Mouse (Mus musculus): ENCODE measurements around the gene Chrdl2. TPM values are rescaled to one million over a fixed set of nuclear protein-coding genes. Genes with fewer than 3 reads are reported as not detected.

The Chrdl2 gene
- polyA plus RNA-seq, 1 experiment from 2014 or later: not detected

DNA sequence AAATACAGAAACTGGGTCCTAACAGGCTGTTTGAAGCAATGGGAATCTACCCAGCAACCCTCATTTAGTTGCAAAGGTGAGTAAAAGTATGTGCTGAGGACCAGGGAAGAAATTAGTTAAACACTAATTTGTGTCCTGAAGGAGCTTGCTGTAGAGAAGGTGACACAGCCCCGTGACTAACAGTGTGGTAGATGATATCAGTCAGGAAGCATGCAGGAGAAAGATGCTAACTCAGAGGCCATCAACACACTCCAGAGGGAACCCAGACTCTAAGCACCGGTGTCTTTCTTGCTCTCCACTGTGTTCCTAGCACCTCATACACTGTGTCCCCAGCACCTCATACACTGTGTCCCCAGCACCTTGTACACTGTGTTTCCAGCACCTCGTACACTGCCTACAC lies 7.3 kb upstream of the Chrdl2 start:
- ATAC-seq (ENCODE audit: low read depth): no peak
- H3K36me3 ChIP-seq (ENCODE audit: control insufficient read depth, insufficient read depth): no peaks in the 10 kb centered on the region
- H3K4me1 ChIP-seq (ENCODE audit: control insufficient read depth, low read depth, low read length): no peaks in the 10 kb centered on the region
- no peak overlapping the region for H3K9ac ChIP-seq (ENCODE audit: low read depth, low read length)
- no peak overlapping the region for H3K4me3 ChIP-seq (ENCODE audit: low read depth, low read length)
- no peaks in the 10 kb centered on the region for H3K9me3 ChIP-seq (replicated peaks; ENCODE audit: control insufficient read depth, low read length)
- no peak overlapping the region for H3K27ac ChIP-seq (ENCODE audit: low read length)
- 36% methylated on average over 3 of the region's 3 CpGs for WGBS (ENCODE audit: insufficient replicate concordance)
- H3K4me2 ChIP-seq (ENCODE audit: low read depth, low read length): no peak overlapping the region
- H3K27me3 ChIP-seq (ENCODE audit: control insufficient read depth, insufficient read depth, low read depth, low read length): no peaks in the 10 kb centered on the region; the same call in 1 of the 2 replicates

DNA sequence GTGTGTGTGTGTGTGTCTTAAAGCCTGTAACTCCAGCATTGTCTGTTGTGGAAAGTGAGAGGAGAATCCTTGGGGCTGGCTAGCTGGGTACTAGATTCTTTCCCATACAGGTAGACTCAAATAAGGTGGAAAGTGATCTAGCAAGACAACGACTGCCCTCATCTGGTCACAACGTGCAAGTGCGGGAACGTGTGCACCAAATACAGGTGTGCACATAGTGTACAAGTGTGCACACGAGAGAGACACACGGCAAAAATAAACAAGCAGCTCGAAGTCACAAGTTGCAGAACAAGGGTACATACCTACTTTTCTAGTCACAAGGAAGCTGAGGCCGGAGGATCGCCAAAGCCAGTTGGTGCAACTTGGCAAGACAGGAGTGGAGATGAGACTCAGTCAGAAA lies 2.2 kb upstream of the Chrdl2 start:
- 38% methylated on average over 9 of the region's 9 CpGs for WGBS (ENCODE audit: insufficient replicate concordance)
- H3K9ac ChIP-seq (ENCODE audit: low read depth, low read length): no peak overlapping the region
- H3K27ac ChIP-seq (ENCODE audit: low read length): no peak overlapping the region
- H3K4me3 ChIP-seq (ENCODE audit: low read depth, low read length): no peak overlapping the region
- peaks cover 48% of the 10 kb centered on the region for H3K27me3 ChIP-seq (ENCODE audit: control insufficient read depth, insufficient read depth, low read depth, low read length)
- no peaks in the 10 kb centered on the region for H3K36me3 ChIP-seq (ENCODE audit: control insufficient read depth, insufficient read depth)
- no peaks in the 10 kb centered on the region for H3K4me1 ChIP-seq (ENCODE audit: control insufficient read depth, low read depth, low read length)
- no peaks in the 10 kb centered on the region for H3K9me3 ChIP-seq (replicated peaks; ENCODE audit: control insufficient read depth, low read length)
- ATAC-seq (ENCODE audit: low read depth): no peak
- no peak overlapping the region for H3K4me2 ChIP-seq (ENCODE audit: low read depth, low read length)

DNA sequence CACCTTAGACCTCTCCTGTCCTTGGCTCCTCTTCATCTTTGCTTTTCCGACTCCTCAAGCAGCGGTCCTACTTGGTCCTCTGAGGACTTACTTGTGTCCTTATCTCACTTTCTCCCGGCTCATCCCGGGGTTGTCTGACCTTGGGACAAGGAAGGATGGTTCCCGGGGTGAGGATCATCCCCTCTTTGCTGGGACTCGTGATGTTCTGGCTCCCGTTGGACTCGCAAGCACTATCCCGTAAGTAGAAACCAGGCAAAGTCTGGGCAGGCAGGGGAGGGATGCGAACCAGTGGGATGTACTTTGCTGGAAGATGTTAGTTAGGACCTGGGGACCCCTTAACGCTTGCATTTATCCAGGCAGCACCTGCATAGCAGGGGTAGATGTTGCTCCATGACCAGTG lies 439 bp downstream of the Chrdl2 start:
- Histone ChIP-seq H3K36me3 (ENCODE audit: control insufficient read depth, insufficient read depth) (no peaks in the 10 kb centered on the region), H3K27ac (ENCODE audit: low read length) (no peak overlapping the region), H3K4me1 (ENCODE audit: control insufficient read depth, low read depth, low read length) (no peaks in the 10 kb centered on the region), H3K4me2 (ENCODE audit: low read depth, low read length) (no peak overlapping the region), H3K9ac (ENCODE audit: low read depth, low read length) (no peak overlapping the region), H3K27me3 (ENCODE audit: control insufficient read depth, insufficient read depth, low read depth, low read length) (peaks cover 54% of the 10 kb centered on the region), H3K9me3 (replicated peaks; ENCODE audit: control insufficient read depth, low read length) (no peaks in the 10 kb centered on the region), H3K4me3 (ENCODE audit: low read depth, low read length) (no peak overlapping the region)
- WGBS (ENCODE audit: insufficient replicate concordance): 5% methylated on average over 11 of the region's 11 CpGs
- no peak for ATAC-seq (ENCODE audit: low read depth)

DNA sequence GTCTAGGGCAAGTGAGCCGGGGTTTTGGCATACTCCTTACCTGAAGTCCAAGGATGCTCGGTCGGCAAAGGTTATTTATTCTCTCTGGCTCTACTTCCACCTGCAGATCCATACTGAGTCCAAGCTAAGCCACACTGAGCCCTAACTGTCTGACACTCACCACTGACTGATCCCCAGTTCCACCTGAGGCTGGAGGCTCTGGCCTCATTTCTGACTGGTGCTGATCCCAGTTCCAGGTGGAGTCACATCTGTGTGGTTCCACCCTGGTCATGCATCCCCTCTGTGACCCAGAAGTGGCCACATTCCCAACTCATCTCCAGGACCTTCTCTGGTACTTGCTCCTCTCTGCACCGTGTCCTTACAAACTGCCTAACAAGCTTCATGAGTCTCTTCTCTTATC lies 2.8 kb downstream of the Chrdl2 start:
- Histone ChIP-seq H3K27ac (ENCODE audit: low read length) (no peak overlapping the region), H3K27me3 (ENCODE audit: control insufficient read depth, insufficient read depth, low read depth, low read length) (peaks cover 54% of the 10 kb centered on the region), H3K4me1 (ENCODE audit: control insufficient read depth, low read depth, low read length) (no peaks in the 10 kb centered on the region), H3K9ac (ENCODE audit: low read depth, low read length) (no peak overlapping the region), H3K4me3 (ENCODE audit: low read depth, low read length) (no peak overlapping the region), H3K36me3 (ENCODE audit: control insufficient read depth, insufficient read depth) (no peaks in the 10 kb centered on the region), H3K4me2 (ENCODE audit: low read depth, low read length) (no peak overlapping the region), H3K9me3 (replicated peaks; ENCODE audit: control insufficient read depth, low read length) (no peaks in the 10 kb centered on the region)
- no peak for ATAC-seq (ENCODE audit: low read depth)
- 72% methylated on average over 4 of the region's 4 CpGs for WGBS (ENCODE audit: insufficient replicate concordance)

DNA sequence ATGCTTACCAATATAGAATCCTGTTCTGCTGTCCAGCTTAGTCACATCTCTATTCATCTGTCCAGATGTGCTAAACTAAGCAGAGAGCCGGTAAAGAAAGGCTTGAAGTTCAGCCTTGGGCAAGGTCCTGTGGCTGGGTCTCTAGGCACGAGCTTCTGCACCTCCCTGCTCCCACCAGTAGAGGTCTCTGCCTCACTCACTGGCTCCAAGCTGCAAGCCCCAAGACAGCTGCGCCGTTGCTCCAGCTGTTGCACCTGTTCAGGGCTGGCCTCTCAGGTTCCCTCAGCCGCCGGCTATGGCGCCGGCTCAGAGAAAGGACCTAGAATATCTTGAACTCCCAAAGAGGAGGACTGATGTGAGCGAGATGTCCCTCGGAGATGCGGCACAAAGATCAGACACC lies 3.7 kb downstream of the Chrdl2 start:
- peaks cover 47% of the 10 kb centered on the region for H3K27me3 ChIP-seq (ENCODE audit: control insufficient read depth, insufficient read depth, low read depth, low read length)
- H3K9ac ChIP-seq (ENCODE audit: low read depth, low read length): no peak overlapping the region
- WGBS (ENCODE audit: insufficient replicate concordance): 6% methylated on average over 11 of the region's 11 CpGs
- no peaks in the 10 kb centered on the region for H3K4me1 ChIP-seq (ENCODE audit: control insufficient read depth, low read depth, low read length)
- ATAC-seq (ENCODE audit: low read depth): no peak
- H3K27ac ChIP-seq (ENCODE audit: low read length): no peak overlapping the region
- H3K9me3 ChIP-seq (replicated peaks; ENCODE audit: control insufficient read depth, low read length): no peaks in the 10 kb centered on the region
- no peak overlapping the region for H3K4me2 ChIP-seq (ENCODE audit: low read depth, low read length)
- no peak overlapping the region for H3K4me3 ChIP-seq (ENCODE audit: low read depth, low read length)
- H3K36me3 ChIP-seq (ENCODE audit: control insufficient read depth, insufficient read depth): no peaks in the 10 kb centered on the region

DNA sequence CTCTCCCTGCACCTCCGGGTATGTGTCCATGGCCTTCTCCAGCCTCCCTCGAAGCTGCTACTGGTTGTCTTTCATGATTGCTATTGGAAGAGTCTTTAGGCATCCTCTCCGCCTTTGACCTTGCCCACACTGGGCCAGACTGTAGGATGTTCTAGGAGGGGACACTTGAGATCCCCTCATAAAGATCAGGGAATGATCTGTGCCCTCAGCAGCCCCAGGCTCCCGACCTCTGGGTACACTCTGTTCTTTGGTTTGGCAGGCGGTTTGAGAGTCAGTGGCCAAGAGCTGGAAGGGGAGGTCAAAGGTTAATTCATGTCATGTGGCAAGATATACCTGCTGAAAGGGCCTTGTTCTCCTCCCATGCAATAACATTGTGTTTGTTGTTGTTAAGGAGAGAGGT lies 4.7 kb downstream of the Chrdl2 start:
- peaks cover 37% of the 10 kb centered on the region for H3K27me3 ChIP-seq (ENCODE audit: control insufficient read depth, insufficient read depth, low read depth, low read length)
- no peaks in the 10 kb centered on the region for H3K4me1 ChIP-seq (ENCODE audit: control insufficient read depth, low read depth, low read length)
- no peak overlapping the region for H3K4me2 ChIP-seq (ENCODE audit: low read depth, low read length)
- no peaks in the 10 kb centered on the region for H3K9me3 ChIP-seq (replicated peaks; ENCODE audit: control insufficient read depth, low read length)
- H3K4me3 ChIP-seq (ENCODE audit: low read depth, low read length): no peak overlapping the region
- H3K36me3 ChIP-seq (ENCODE audit: control insufficient read depth, insufficient read depth): no peaks in the 10 kb centered on the region
- no peak overlapping the region for H3K9ac ChIP-seq (ENCODE audit: low read depth, low read length)
- no peak; the same call in 1 of the 2 replicates for ATAC-seq (ENCODE audit: low read depth)
- WGBS (ENCODE audit: insufficient replicate concordance): 30% methylated on average over 5 of the region's 5 CpGs
- no peak overlapping the region for H3K27ac ChIP-seq (ENCODE audit: low read length)

DNA sequence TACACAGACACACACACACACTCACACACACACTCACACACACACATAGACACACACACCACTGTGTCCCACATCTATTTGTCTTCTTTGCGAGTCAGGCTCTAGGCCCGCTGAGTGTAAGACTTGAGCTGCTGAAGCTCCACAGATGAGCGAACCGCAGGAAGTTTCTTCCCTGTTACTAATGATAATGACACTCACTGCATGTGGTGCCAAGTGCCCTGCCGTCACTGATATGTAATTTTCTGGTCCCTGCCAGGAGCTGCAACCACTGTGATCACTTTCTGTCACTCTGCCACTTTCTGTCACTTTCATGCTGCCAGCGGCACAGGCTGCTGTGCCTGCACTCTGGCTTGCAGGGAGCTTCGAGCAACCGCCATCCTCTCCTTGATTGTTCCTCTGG lies 6.1 kb downstream of the Chrdl2 start:
- Histone ChIP-seq H3K4me3 (ENCODE audit: low read depth, low read length) (no peak overlapping the region), H3K9me3 (replicated peaks; ENCODE audit: control insufficient read depth, low read length) (no peaks in the 10 kb centered on the region), H3K4me2 (ENCODE audit: low read depth, low read length) (no peak overlapping the region), H3K4me1 (ENCODE audit: control insufficient read depth, low read depth, low read length) (no peaks in the 10 kb centered on the region), H3K9ac (ENCODE audit: low read depth, low read length) (no peak overlapping the region), H3K27ac (ENCODE audit: low read length) (no peak overlapping the region), H3K27me3 (ENCODE audit: control insufficient read depth, insufficient read depth, low read depth, low read length) (peaks cover 23% of the 10 kb centered on the region), H3K36me3 (ENCODE audit: control insufficient read depth, insufficient read depth) (no peaks in the 10 kb centered on the region)
- 54% methylated on average over 8 of the region's 8 CpGs for WGBS (ENCODE audit: insufficient replicate concordance)
- no peak for ATAC-seq (ENCODE audit: low read depth)

DNA sequence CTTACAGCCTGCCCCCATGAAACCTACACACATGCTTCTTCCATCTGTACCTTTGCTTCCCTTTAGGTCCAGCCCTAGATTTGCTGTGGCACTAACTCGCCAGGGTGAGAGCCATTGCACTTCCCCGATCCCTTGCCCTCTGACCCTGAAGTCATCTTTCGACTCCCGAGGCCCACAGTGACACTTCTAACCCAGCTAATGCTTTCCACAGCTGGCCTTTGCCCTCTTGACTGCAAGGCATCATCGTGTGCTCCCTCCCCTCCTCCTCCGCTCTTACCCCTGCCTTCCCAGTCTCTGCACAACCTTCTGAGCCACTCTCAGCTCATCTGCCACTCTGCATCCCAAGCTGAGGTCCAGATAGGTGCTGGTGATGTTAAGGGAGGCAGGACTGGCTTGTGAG lies 6.5 kb downstream of the Chrdl2 start:
- Histone ChIP-seq H3K36me3 (ENCODE audit: control insufficient read depth, insufficient read depth) (no peaks in the 10 kb centered on the region), H3K4me1 (ENCODE audit: control insufficient read depth, low read depth, low read length) (no peaks in the 10 kb centered on the region), H3K4me2 (ENCODE audit: low read depth, low read length) (no peak overlapping the region), H3K27me3 (ENCODE audit: control insufficient read depth, insufficient read depth, low read depth, low read length) (peaks cover 19% of the 10 kb centered on the region), H3K9me3 (replicated peaks; ENCODE audit: control insufficient read depth, low read length) (no peaks in the 10 kb centered on the region), H3K9ac (ENCODE audit: low read depth, low read length) (no peak overlapping the region), H3K4me3 (ENCODE audit: low read depth, low read length) (no peak overlapping the region), H3K27ac (ENCODE audit: low read length) (no peak overlapping the region)
- 32% methylated on average over 6 of the region's 6 CpGs for WGBS (ENCODE audit: insufficient replicate concordance)
- no peak for ATAC-seq (ENCODE audit: low read depth)

DNA sequence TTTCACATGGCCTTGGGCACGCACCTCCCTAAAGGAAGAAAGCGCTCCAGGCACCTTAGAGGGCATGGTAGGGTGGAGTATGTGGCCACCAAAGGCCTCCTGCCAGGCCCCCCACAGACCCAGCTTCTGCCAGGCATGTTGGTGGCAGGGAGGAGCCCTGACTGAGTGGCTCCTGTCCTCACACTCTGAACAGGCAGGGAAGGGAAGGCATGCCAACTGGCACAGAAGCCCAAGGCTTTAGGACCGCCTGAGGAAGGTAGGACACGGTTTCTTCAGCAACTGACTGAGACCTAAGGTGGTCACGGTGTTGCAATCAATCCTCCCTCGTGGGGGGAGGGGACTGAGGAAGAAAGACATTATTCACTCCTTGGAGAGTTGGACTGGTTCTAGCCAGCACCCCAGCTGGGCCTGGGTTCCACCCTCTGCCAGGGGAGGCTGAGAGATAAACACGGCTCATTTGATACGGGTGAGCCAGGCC lies 8.2 kb downstream of the Chrdl2 start:
- H3K9ac ChIP-seq (ENCODE audit: low read depth, low read length): no peak overlapping the region
- H3K36me3 ChIP-seq (ENCODE audit: control insufficient read depth, insufficient read depth): no peaks in the 10 kb centered on the region
- no peak overlapping the region for H3K4me2 ChIP-seq (ENCODE audit: low read depth, low read length)
- no peak overlapping the region for H3K27ac ChIP-seq (ENCODE audit: low read length)
- 45% methylated on average over 8 of the region's 8 CpGs for WGBS (ENCODE audit: insufficient replicate concordance)
- peaks cover 2% of the 10 kb centered on the region for H3K27me3 ChIP-seq (ENCODE audit: control insufficient read depth, insufficient read depth, low read depth, low read length)
- H3K9me3 ChIP-seq (replicated peaks; ENCODE audit: control insufficient read depth, low read length): no peaks in the 10 kb centered on the region
- ATAC-seq (ENCODE audit: low read depth): no peak
- no peak overlapping the region for H3K4me3 ChIP-seq (ENCODE audit: low read depth, low read length)
- H3K4me1 ChIP-seq (ENCODE audit: control insufficient read depth, low read depth, low read length): no peaks in the 10 kb centered on the region

Data from liver, embryonic 16.5 days (tissue).